Mouse (Mus musculus): ENCODE measurements around the gene Il17rd.

DNA sequence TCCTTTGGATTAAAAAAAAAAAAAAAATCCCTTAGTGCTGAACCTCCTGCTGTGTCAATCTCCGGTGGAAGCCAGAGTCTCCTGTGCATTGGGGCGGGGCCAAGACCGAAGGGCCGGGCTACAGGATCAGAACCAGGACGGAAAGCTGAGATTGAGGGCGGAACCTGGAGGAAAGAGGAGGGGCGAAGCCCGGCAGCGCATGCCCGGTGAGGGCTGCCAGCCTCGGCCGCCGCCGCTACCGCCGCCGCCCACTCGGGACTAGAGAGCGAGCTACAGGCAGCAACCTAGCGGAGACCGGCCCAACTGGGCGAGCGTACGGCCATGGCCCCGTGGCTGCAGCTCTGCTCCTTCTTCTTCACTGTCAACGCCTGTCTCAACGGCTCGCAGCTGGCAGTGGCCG, at the start of gene Il17rd:
- TF ChIP-seq MAFK (IDR thresholded peaks at IDR 0.05; ENCODE audit: insufficient read depth, low read depth, low read length) (no peak), ZC3H11A (IDR thresholded peaks at IDR 0.05; ENCODE audit: borderline replicate concordance, low read depth, low read length) (no peak), HCFC1 (IDR thresholded peaks at IDR 0.05; ENCODE audit: borderline replicate concordance, insufficient read depth, low read length) (no peak), ZNF384 (IDR thresholded peaks at IDR 0.05; ENCODE audit: low read depth, low read length) (peak; percentile 94), CHD2 (IDR thresholded peaks at IDR 0.05; ENCODE audit: low read depth, low read length) (no peak)
